Mouse (Mus musculus) regulatory T cell (primary cell): ENCODE data around the gene Bcar3.

ENCODE experiments used
- in situ Hi-C: fragments of 300-600 bp; cut with MboI, MseI; formaldehyde crosslinking; loops from one replicate; pipeline ENCODE4 v1.15.1; 2025; ENCODE audit warnings: high pct_unique_total_duplicates

The Bcar3 gene

DNA sequence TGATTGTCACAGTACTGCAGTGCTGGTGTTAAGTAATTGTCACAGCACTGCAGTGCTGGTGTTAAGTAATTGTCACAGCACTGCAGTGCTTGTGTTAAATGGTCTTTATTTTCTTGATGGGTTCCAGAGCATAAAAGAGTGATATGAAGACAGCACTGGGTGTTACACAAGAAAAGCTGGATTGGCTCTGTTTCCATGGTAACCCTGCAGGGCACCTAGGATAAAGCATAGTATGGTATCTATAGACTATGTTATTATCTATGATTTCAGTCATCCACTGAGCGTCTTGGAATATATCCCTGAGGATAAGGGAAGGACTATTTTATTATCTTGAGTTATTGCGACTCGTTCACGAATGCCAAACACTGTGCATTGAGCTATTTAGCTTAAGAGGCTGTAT is 162.9 kb downstream of the Bcar3 start:
- in situ Hi-C loops = loop anchor here (25.0 kb wide), 1 partner anchor 270 kb away; no protein-coding TSS in a partner anchor

- in situ Hi-C loops = loop anchor here (25.0 kb wide), 1 partner anchor 270 kb away; no protein-coding TSS in a partner anchor
Observed at GRCm38 (mm10) chr3:122457723-122458122, 163.8 kb downstream of the Bcar3 start.

DNA sequence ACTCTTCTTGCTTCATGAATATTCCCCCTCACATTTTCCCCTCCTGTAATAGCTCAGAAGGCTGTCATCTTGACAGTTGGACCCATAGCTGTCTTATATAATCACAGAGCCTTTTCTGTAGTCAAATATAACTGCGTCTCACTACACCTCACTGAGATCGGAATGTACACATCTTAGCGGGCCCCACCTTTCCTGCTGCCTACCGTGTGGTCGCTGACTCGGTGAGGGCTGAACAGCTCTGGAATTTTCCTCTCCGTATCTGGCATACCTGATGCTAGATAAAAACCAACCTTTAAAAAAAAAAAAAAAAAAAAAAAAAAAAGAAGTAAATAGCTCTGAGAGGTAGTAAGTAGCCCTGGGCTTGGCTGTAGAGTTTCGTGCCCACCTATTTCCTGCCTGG is 164.8 kb downstream of the Bcar3 start:
- in situ Hi-C loops = loop anchor here (25.0 kb wide), 1 partner anchor 271 kb away; no protein-coding TSS in a partner anchor

DNA sequence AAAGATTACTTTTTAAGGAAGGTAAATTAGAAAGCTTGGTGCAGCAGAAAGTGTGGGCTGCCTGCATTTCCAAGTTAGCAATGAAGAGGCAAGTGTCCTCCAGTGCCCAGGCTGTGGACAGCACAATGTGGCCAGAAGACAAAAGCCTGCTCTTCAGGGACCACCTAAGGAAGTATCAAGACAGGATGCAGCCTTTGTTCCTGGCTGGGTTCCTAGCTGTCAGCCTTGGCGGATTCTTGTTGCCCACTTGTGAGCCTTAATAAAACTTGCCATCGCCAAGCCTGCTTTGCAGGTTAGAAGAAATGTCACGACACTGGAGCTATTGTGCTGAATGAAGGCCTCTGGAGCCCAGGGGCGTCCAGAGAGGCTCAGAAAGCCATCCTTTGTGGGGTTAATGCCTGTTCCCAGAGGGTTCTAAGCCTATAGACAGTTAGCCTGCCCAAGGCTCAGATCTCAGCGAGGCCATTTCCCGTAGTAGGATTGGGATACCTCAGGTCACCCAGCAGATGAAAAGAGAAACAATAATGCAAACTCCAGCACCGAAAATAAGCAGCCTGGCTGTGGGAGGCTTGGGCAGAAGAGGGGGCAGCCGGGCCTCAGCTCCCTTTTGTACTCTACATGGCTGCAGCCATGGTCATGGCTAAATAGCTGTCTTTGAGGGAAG is 167.0 kb downstream of the Bcar3 start:
- in situ Hi-C loops = loop anchor here (5.0 to 25.0 kb wide), 2 partner anchors 149 to 274 kb away; no protein-coding TSS in a partner anchor

DNA sequence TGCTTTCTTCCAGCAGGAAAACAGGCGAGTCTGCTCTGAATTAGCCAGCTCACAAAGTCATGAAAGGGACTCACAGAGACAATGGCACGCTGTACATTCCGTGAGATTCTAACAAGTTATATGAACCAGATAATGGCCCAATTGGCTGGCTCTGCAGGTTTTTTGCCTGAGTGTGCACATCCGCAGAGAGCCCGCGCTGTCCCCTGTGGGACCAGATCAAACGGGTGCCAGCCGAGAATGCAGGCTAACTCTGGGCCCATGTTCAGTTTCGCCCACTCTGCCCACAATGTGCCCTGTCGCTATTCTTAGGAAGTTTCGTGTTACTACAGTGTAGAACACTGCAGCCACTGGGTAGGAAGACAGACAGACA is 167.6 kb downstream of the Bcar3 start:
- in situ Hi-C loops = loop anchor here (5.0 to 25.0 kb wide), 2 partner anchors 149 to 274 kb away; no protein-coding TSS in a partner anchor

DNA sequence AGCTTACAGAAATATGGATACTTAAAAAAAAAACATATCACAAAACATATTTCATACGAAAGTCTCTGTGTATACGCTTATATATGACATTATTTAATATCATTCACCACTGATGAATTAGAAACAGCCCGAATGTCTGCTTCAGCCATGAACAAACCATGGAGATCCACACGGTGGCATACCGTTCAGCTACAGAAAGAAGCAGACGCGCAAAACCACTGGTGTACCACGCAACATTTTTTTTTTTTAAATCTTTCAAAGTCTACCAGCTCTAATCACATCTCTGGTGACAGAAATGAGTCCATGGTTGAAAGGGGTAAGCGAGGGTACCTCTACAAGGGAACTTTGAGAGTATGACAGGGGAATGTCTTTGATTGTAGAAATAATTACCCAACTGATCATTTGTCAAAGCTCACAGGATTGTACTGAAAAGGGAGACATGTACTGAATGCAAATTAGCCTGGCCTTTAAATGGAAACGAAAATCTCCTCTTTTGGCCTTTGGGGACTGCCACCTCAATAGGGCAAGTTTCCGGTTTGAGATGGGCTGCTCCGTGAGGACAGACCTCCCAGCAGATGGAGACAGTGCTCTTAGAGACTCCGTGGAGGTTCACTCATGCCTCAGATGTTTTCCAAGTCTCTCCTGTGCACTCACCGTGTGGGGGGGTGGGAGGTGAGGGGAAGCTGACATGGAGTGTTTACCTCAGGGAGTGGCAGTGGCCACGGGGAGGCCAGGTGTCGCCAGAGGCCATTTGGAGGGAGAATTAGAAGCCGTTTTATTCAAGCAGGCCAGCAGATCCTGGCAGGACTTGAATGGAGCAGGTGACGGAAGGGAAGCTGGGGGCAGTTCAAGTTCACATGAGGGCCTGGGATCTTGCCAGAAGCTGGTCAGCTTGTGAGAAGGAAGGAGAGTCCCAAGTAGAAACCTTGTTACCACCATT is 168.3 kb downstream of the Bcar3 start:
- in situ Hi-C loops = loop anchor here (5.0 to 25.0 kb wide), 2 partner anchors 150 to 275 kb away; no protein-coding TSS in a partner anchor

GRCm38 (mm10) chr3:122463166-122463565 is 169.2 kb downstream of the Bcar3 start:
- in situ Hi-C loops = loop anchor here (5.0 to 25.0 kb wide), 2 partner anchors 151 to 276 kb away; no protein-coding TSS in a partner anchor

DNA sequence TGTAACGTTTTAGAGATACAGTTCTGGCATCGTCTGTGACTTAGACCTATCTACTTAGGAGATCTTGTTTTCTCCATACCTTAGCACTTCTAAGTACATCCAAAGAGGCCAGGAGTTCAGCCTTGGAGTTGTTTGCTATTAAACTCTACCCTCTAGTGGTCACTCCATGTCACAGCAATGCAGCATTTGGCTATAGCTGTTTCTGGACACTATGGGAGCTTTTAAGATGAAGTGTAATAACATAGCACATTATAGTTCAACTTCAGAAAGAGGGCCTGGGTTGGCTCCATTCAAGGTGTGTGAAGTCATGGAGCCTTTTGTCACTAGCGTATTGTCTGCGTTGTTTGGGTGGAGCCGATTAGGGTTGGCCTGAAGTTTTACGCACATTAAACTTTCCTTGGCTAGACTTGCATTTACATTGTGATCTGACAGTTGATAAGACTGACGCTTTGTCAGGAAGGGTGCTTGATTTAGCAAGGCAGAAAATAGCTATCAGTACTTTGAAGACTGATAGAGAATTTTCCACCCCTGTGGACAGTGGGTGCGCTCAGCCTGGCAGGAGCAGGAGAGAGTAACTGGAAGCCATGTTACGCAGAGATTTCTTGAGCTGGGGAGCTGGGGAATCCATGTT is 172.3 kb downstream of the Bcar3 start:
- in situ Hi-C loops = loop anchor here (25.0 kb wide), 1 partner anchor 279 kb away; no protein-coding TSS in a partner anchor

DNA sequence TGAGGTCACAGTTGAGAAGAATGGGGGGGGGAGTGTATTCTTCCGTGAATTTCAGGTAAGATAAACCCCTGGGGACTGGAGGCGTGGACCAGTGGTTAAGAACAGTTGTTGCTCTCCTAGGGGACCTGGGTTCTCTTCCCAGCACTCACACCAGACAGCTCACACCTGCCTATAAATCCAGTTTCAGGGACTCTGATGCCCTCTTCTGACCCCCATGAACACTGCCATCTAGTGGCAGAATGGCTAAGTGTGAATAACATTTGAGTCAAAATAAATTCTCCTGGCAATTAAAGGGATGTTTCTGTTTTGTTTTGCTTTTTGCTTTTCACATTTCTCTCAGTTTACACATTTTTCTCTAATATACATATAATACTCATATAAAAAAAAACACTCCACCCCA is 174.0 kb downstream of the Bcar3 start:
- in situ Hi-C loops = loop anchor here (25.0 kb wide), 1 partner anchor 281 kb away; no protein-coding TSS in a partner anchor

DNA sequence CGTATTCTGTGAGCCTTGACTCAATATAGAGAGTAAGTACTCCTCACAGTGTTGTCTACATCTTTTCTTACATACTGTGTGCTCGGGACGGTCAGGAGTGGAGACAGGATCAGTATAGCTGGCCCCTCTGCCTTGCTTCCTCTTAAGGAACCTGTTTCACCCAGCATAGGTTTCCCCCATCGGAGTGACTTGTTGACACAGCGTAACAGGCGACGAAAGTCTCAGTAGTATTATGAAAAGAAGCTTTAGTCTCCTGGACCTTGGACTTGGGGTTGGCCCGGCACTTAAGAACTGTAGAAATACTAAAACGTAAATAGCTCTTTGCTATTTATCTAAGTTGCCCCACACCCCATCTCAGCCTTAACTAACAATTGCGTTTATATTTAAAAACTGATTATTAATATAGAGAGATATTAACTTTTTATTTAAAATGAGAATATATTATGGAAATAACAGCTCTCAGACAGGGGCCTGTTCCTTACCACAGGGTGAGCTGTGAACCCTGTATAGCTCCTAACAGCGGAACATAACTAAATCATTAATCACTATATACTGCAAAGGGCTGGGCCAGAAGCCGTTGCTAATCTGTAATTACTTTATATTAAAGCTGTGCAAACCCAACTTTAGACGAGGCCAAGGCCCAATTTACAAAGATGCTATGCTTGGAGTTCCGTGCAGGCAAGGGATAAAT is 176.5 kb downstream of the Bcar3 start:
- in situ Hi-C loops = loop anchor here (25.0 kb wide), 1 partner anchor 283 kb away; no protein-coding TSS in a partner anchor

- in situ Hi-C loops = loop anchor here (25.0 kb wide), 1 partner anchor 284 kb away; no protein-coding TSS in a partner anchor
Observed at GRCm38 (mm10) chr3:122471017-122471721, 177.2 kb downstream of the Bcar3 start.

GRCm38 (mm10) chr3:122472412-122472811 is 178.5 kb downstream of the Bcar3 start:
- in situ Hi-C loops = loop anchor here (25.0 kb wide), 1 partner anchor 285 kb away; no protein-coding TSS in a partner anchor

- in situ Hi-C loops = loop anchor here (25.0 kb wide), 1 partner anchor 286 kb away; no protein-coding TSS in a partner anchor
Observed at GRCm38 (mm10) chr3:122473523-122474034, 179.6 kb downstream of the Bcar3 start.

DNA sequence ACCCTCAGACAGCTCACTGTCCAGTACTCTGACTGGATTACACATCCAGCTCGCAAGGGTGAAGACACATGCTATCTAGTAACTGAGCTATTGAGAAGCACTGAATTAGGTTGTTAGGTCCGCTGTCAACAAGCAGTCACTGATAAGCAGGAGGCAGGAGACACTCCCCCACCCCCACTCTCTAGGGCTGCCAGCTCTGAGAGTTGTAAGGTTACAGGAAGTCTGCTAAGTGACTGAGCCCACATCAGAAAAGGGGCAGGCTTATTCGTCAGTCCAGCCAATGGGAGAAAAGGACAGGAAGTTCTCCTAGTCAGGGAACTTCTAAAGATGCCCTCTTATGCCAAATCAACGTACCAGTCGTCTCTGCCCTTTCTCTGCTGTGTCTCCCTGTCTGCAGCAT is 180.1 kb downstream of the Bcar3 start:
- in situ Hi-C loops = loop anchor here (25.0 kb wide), 1 partner anchor 287 kb away; no protein-coding TSS in a partner anchor

DNA sequence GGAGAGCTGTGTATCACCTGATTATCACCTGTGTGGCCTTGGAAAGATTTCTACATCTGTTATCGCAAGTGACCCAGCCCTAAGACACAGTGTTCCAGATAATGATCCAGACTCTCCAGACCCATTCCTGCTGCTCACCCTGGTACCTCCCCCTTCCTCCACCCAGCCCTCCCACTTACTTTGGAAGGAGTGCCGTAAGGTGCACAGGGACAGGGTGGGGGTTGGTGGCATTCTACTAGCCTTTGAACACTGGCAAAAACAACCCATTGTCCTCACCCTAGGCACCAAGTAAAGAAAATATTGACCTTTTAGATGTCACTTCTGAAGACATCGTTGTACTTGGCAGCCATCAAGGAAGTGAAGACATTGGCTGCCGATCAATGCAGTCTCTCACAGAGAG is 180.9 kb downstream of the Bcar3 start:
- in situ Hi-C loops = loop anchor here (25.0 kb wide), 1 partner anchor 287 kb away; no protein-coding TSS in a partner anchor

GRCm38 (mm10) chr3:122475735-122476134 is 181.8 kb downstream of the Bcar3 start:
- in situ Hi-C loops = no loop called here

DNA sequence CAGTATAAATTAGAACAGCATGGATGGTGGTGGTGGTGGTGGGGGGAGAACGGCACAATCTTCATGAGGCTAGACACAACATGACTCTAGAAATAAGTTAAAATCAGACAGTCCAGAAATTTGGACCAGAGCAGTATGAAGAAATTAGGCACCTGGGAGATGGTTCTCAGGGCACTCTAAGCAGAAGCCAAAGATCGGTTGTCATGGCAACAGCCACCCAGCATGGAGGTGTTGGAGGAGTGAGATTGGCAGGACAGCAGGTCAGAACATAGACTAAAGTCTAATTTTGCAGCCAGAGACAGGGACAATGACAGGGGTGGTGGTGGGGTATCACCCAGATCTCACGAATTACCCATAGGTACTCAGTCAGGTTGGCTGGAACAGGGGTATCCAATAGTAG is 182.7 kb downstream of the Bcar3 start:
- in situ Hi-C loops = no loop called here

- in situ Hi-C loops = no loop called here
Observed at GRCm38 (mm10) chr3:122477541-122477940, 183.6 kb downstream of the Bcar3 start.

DNA sequence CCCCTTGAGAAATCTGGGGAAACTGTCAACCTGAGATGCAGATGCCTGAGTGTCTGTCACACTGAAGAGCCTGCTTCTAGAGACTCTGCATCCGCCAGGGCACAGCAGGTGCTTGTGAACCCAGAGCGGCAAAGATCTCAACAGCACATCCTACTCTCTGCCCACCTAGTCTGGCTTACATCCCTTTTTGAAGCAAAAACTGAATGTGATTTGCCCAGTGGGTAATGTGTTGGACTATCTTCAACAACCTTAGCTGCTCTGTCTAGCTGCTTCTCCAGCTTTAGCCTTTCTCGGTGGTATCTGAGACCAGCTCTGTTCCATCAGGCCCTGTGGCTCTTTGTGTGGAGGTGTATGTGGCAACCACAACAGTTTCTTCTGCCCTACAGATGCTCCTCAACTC is 184.8 kb downstream of the Bcar3 start:
- in situ Hi-C loops = no loop called here
